In genomic region chr17:57246663-57247392, GRCm38 (mm10) we compare ENCODE assay signal across 8 mouse cellular contexts. TPM values are rescaled to one million over a fixed set of nuclear protein-coding genes. Genes with fewer than 3 reads are reported as not detected.
A peak's percentile ranks its signal among the peaks of the same experiment; 100 is the strongest.
DNase-seq lines count a peak whose midpoint lies in the region; ATAC-seq and TF ChIP-seq lines count a peak whose summit lies in the region.

No protein-coding gene starts in this region.

- H3K36me3 ChIP-seq in thymus, adult 2 months (ENCODE audit: control insufficient read depth, insufficient read depth, low read length), result peaks cover 6% of the 10 kb centered on the region
- H3K36me3 ChIP-seq in intestine, embryonic 14.5 days (ENCODE audit: control insufficient read depth, insufficient read depth, low read length), result peaks cover 28% of the 10 kb centered on the region
- peaks cover under 1% of the 10 kb centered on the region; the same call in 1 of the 2 replicates for H3K36me3 ChIP-seq in midbrain, embryonic 16.5 days (ENCODE audit: control insufficient read depth, insufficient read depth, low read length)

- peak; percentile 24; the same call in 1 of the 2 replicates for TF ChIP-seq CTCF in thymus, adult 2 months (IDR thresholded peaks at IDR 0.05; ENCODE audit: borderline replicate concordance, control insufficient read depth, extremely low read depth, insufficient read depth, low read length, poor library complexity)

- H3K27ac ChIP-seq in thymus, adult 2 months (ENCODE audit: control insufficient read depth, insufficient read depth, low read length), result peak overlapping the region; percentile 79; the same call in 1 of the 2 replicates
- peak overlapping the region; percentile 95 for H3K27ac ChIP-seq in intestine, embryonic 14.5 days (ENCODE audit: low read depth)
- H3K27ac ChIP-seq in midbrain, embryonic 16.5 days (ENCODE audit: low read length), result peak overlapping the region; percentile 99

- H3K4me1 ChIP-seq in thymus, adult 2 months (replicated peaks; ENCODE audit: control insufficient read depth, insufficient read depth, low read length), result peaks cover 29% of the 10 kb centered on the region
- H3K4me1 ChIP-seq in intestine, embryonic 14.5 days (replicated peaks; ENCODE audit: control insufficient read depth, insufficient read depth, low read length), result peaks cover 5% of the 10 kb centered on the region; the same call in 1 of the 2 replicates
- peaks cover 24% of the 10 kb centered on the region for H3K4me1 ChIP-seq in midbrain, embryonic 16.5 days (ENCODE audit: control insufficient read depth, insufficient read depth, low read length)

- peak overlapping the region; percentile 91 for H3K4me3 ChIP-seq in thymus, adult 2 months (ENCODE audit: control insufficient read depth, insufficient read depth, low read length)
- H3K4me3 ChIP-seq in intestine, embryonic 14.5 days (ENCODE audit: low read depth, low read length), result peak overlapping the region; percentile 69
- H3K4me3 ChIP-seq in midbrain, embryonic 16.5 days (ENCODE audit: low read depth, low read length), result peak overlapping the region; percentile 68

- H3K27me3 ChIP-seq in thymus, adult 2 months (ENCODE audit: control insufficient read depth, insufficient read depth, low read length), result no peaks in the 10 kb centered on the region
- H3K27me3 ChIP-seq in intestine, embryonic 14.5 days (replicated peaks; ENCODE audit: control insufficient read depth, insufficient read depth, low read length), result no peaks in the 10 kb centered on the region
- H3K27me3 ChIP-seq in midbrain, embryonic 16.5 days (ENCODE audit: control insufficient read depth, insufficient read depth, low read depth, low read length), result no peaks in the 10 kb centered on the region; the same call in 1 of the 2 replicates

- no peaks in the 10 kb centered on the region for H3K9me3 ChIP-seq in intestine, embryonic 14.5 days (ENCODE audit: control insufficient read depth, low read length)
- no peaks in the 10 kb centered on the region; the same call in 1 of the 2 replicates for H3K9me3 ChIP-seq in midbrain, embryonic 16.5 days (replicated peaks; ENCODE audit: control insufficient read depth, low read length, poor library complexity, severe bottlenecking)

- TF ChIP-seq POLR2A in thymus, adult 2 months (IDR thresholded peaks at IDR 0.05; ENCODE audit: control insufficient read depth, extremely low read depth, insufficient read depth, low read length, poor library complexity), result no peak

- WGBS in thymus, adult 2 months, result 6% methylated on average over 18 of the region's 18 CpGs
- WGBS in intestine, embryonic 14.5 days, result 4% methylated on average over 18 of the region's 18 CpGs
- 3% methylated on average over 18 of the region's 18 CpGs for WGBS in midbrain, embryonic 16.5 days

- H3K4me2 ChIP-seq in intestine, embryonic 14.5 days (ENCODE audit: low read length), result peak overlapping the region; percentile 68
- H3K4me2 ChIP-seq in midbrain, embryonic 16.5 days (ENCODE audit: low read length), result peak overlapping the region; percentile 75

- peak; percentile 3 for DNase-seq in gastrocnemius, postnatal 14 days
- no peak for DNase-seq in gastrocnemius, adult 18-20 months (ENCODE audit: low spot score)
- peak; percentile 31 for DNase-seq in thymus, adult 2 months
- no peak for DNase-seq in thymus, postnatal 25 days
- DNase-seq in intestine, embryonic 14.5 days (ENCODE audit: low spot score), result no peak
- DNase-seq in right cerebral cortex, postnatal 14 days, result no peak
- no peak for DNase-seq in urinary bladder, adult 18-20 months (ENCODE audit: low spot score in 2 of 2)

- H3K9ac ChIP-seq in intestine, embryonic 14.5 days (ENCODE audit: low read length), result peak overlapping the region; percentile 72
- H3K9ac ChIP-seq in midbrain, embryonic 16.5 days (ENCODE audit: low read depth, low read length), result peak overlapping the region; percentile 90

- ATAC-seq in intestine, embryonic 14.5 days (replicated peaks; ENCODE audit: low FRiP score, low TSS enrichment, low read depth), result no peak
- ATAC-seq in midbrain, embryonic 16.5 days, result peak; percentile 0

- intact Hi-C loops in gastrocnemius, postnatal 14 days (cut with DNase I; ENCODE audit: low total_unique reads), result no loop called here

RNA-seq across cellular contexts. Expression of gene Gpr108, which starts 1.4 kb away (rescaled TPM):
- 10 to 100 TPM; 21.8 to 24.6 TPM for total RNA-seq in gastrocnemius, postnatal 14 days (2021)
- 10 to 100 TPM; 22.6 to 25.4 TPM for total RNA-seq in gastrocnemius, adult 18-20 months (2021)
- 62.4 and 63.9 TPM in 2 replicates for polyA plus RNA-seq in thymus, adult 2 months (2012; rRNA removed)
- 34.1 and 37.1 TPM in 2 replicates for polyA plus RNA-seq in intestine, embryonic 14.5 days (2014; fragmentation: Nextera tagmentation; extraction: Ambion mirVana)
- polyA plus RNA-seq in midbrain, embryonic 16.5 days (2015; fragmentation: Nextera tagmentation; extraction: Ambion mirVana), result 18.7 and 21.1 TPM in 2 replicates

RNA-seq across cellular contexts. Expression of gene Trip10, which starts 2.4 kb away (rescaled TPM):
- total RNA-seq in gastrocnemius, postnatal 14 days (2021), result 10 to 100 TPM; 69.4 to 75.6 TPM
- 100 to 1,000 TPM; 142 to 174 TPM for total RNA-seq in gastrocnemius, adult 18-20 months (2021)
- polyA plus RNA-seq in thymus, adult 2 months (2012; rRNA removed), result 10.6 and 14.8 TPM in 2 replicates
- polyA plus RNA-seq in intestine, embryonic 14.5 days (2014; fragmentation: Nextera tagmentation; extraction: Ambion mirVana), result 40.5 and 41.6 TPM in 2 replicates
- polyA plus RNA-seq in midbrain, embryonic 16.5 days (2015; fragmentation: Nextera tagmentation; extraction: Ambion mirVana), result 9.2 and 9.4 TPM in 2 replicates

RNA-seq across cellular contexts. Expression of gene C3, which starts 18.9 kb away (rescaled TPM):
- total RNA-seq in gastrocnemius, postnatal 14 days (2021), result 1 to 10 TPM in 1 of 2 experiments, under 1 TPM in 1; 0.60 to 1.2 TPM
- 10 to 100 TPM; 23.2 to 26.2 TPM for total RNA-seq in gastrocnemius, adult 18-20 months (2021)
- polyA plus RNA-seq in thymus, adult 2 months (2012; rRNA removed), result 139 and 152 TPM in 2 replicates
- polyA plus RNA-seq in intestine, embryonic 14.5 days (2014; fragmentation: Nextera tagmentation; extraction: Ambion mirVana), result 0.66 and 0.70 TPM in 2 replicates
- polyA plus RNA-seq in midbrain, embryonic 16.5 days (2015; fragmentation: Nextera tagmentation; extraction: Ambion mirVana), result 1.6 and 2.8 TPM in 2 replicates

RNA-seq across cellular contexts. Expression of gene Vav1, which starts 32.1 kb away (rescaled TPM):
- total RNA-seq in gastrocnemius, postnatal 14 days (2021), result under 1 TPM; 0.66 to 0.93 TPM
- under 1 TPM; 0.32 to 0.71 TPM for total RNA-seq in gastrocnemius, adult 18-20 months (2021)
- 131 and 137 TPM in 2 replicates for polyA plus RNA-seq in thymus, adult 2 months (2012; rRNA removed)
- polyA plus RNA-seq in intestine, embryonic 14.5 days (2014; fragmentation: Nextera tagmentation; extraction: Ambion mirVana), result 2.1 and 3.8 TPM in 2 replicates
- polyA plus RNA-seq in midbrain, embryonic 16.5 days (2015; fragmentation: Nextera tagmentation; extraction: Ambion mirVana), result 1.2 and 1.3 TPM in 2 replicates

RNA-seq across cellular contexts. Expression of gene Tnfsf14, which starts 52.9 kb away (rescaled TPM):
- total RNA-seq in gastrocnemius, postnatal 14 days (2021), result not detected
- total RNA-seq in gastrocnemius, adult 18-20 months (2021), result not detected
- 6.5 and 6.7 TPM in 2 replicates for polyA plus RNA-seq in thymus, adult 2 months (2012; rRNA removed)
- polyA plus RNA-seq in intestine, embryonic 14.5 days (2014; fragmentation: Nextera tagmentation; extraction: Ambion mirVana), result 0.19 TPM in 1 of 2 replicates, not detected in the other
- polyA plus RNA-seq in midbrain, embryonic 16.5 days (2015; fragmentation: Nextera tagmentation; extraction: Ambion mirVana), result not detected in 2 replicates

Comparison
In these comparisons a context has a peak if more than half of its experiments do, and no peak if none do; other contexts are left out.
1. DNase-seq: peak in gastrocnemius, postnatal 14 days (single experiment) and thymus, adult 2 months (single experiment); none in gastrocnemius, adult 18-20 months (single experiment), thymus, postnatal 25 days (single experiment), intestine, embryonic 14.5 days (single experiment), right cerebral cortex, postnatal 14 days (single experiment) and urinary bladder, adult 18-20 months (0 of 2).
2. RNA of gene C3, which starts 18.9 kb away (polyA plus RNA-seq): 139 to 152 TPM in thymus, adult 2 months; 1.6 to 2.8 TPM in midbrain, embryonic 16.5 days and 0.66 to 0.70 TPM in intestine, embryonic 14.5 days; every median in the first group is over 10 times any median in the second.
3. Peak in every context shown above with its lines, with median percentiles within 50 percentile points of each other: H3K27ac ChIP-seq and H3K4me3 ChIP-seq.